Mouse (Mus musculus) small intestine, adult 2 months (tissue): ENCODE data around the gene Lmnb2.

ENCODE experiments used
- CTCF ChIP-seq: fragments of 200-500 bp; IDR thresholded peaks from 2 replicates; pipeline ENCODE4 v1.5.1; 2012; ENCODE audit warnings: low read depth, mild to moderate bottlenecking, control low read depth, inconsistent platforms, low read length, moderate library complexity, mixed read lengths; ENCODE audit not compliant: insufficient replicate concordance, insufficient read length; ENCODE audit errors: extremely low read depth
- POLR2A ChIP-seq: fragments of 200-500 bp; IDR thresholded peaks from 2 replicates; pipeline ENCODE4 v1.6.1; 2012; ENCODE audit warnings: low read depth, mild to moderate bottlenecking, control low read depth, inconsistent platforms, low read length, moderate library complexity

DNA sequence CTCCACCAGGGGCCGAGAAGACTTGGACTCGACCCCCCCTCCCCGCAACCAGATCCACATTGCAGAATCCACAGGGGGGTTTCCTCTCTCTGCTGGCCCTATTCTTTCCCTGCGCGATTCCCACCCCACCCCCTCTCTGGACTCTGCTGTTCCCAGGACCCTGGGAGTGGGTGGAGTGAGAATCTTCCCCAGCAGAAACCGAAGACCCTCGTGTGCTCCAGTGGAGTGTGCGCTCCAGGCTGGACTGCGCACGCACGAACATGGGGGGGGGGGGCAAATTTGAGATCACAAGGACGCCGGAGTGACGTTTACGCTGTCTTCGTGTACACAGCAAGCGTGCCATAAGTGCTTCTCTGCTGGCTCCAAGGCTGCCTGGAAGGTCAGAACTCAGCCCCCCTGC, 17.7 kb upstream of the Lmnb2 start:
- no peak for TF ChIP-seq POLR2A
- no peak for TF ChIP-seq CTCF
